Mouse (Mus musculus): ENCODE data around the gene Vdr. TPM values are rescaled to one million over a fixed set of nuclear protein-coding genes. Genes with fewer than 3 reads are reported as not detected.

Gene Vdr
- 1.1 and 1.5 TPM in 2 replicates for polyA plus RNA-seq (2015; fragmentation: Nextera tagmentation; extraction: Ambion mirVana)

- H3K9me3 ChIP-seq (replicated peaks; ENCODE audit: control insufficient read depth, low read length) = no peaks in the 10 kb centered on the region
- WGBS = 96% methylated on average over 2 of the region's 2 CpGs
- peaks cover 31% of the 10 kb centered on the region for H3K27me3 ChIP-seq (ENCODE audit: control insufficient read depth, insufficient read depth, low read length)
- no peak within 1 kb of the TSS for H3K27ac ChIP-seq (ENCODE audit: low read length)
- no peak within 1 kb of the TSS for H3K4me2 ChIP-seq (ENCODE audit: low read depth, low read length)
- H3K4me3 ChIP-seq (ENCODE audit: low read length) = no peak within 1 kb of the TSS
- no peak within 1 kb of the TSS for H3K9ac ChIP-seq (ENCODE audit: low read length)
- ATAC-seq (replicated peaks; ENCODE audit: extremely low read depth, insufficient read depth, low FRiP score) = no peak
- no peaks in the 10 kb centered on the region for H3K36me3 ChIP-seq (ENCODE audit: control insufficient read depth, insufficient read depth)
- H3K4me1 ChIP-seq (ENCODE audit: control insufficient read depth, insufficient read depth, low read length) = peaks cover 26% of the 10 kb centered on the region
Measured at GRCm38 (mm10) chr15:97910530-97910929, at the start of gene Vdr. Vdr (minus strand) TSS chr15:97910630.

GRCm38 (mm10) chr15:97956416-97956815, 46.0 kb upstream of the Vdr start:
- H3K36me3 ChIP-seq (ENCODE audit: control insufficient read depth, insufficient read depth) = no peaks in the 10 kb centered on the region
- H3K4me1 ChIP-seq (ENCODE audit: control insufficient read depth, insufficient read depth, low read length) = no peaks in the 10 kb centered on the region
- no peak overlapping the region for H3K4me2 ChIP-seq (ENCODE audit: low read depth, low read length)
- no peak for ATAC-seq (replicated peaks; ENCODE audit: extremely low read depth, insufficient read depth, low FRiP score)
- H3K4me3 ChIP-seq (ENCODE audit: low read length) = no peak overlapping the region
- no peak overlapping the region for H3K27ac ChIP-seq (ENCODE audit: low read length)
- H3K9me3 ChIP-seq (replicated peaks; ENCODE audit: control insufficient read depth, low read length) = no peaks in the 10 kb centered on the region
- 65% methylated on average over 11 of the region's 11 CpGs for WGBS
- H3K27me3 ChIP-seq (ENCODE audit: control insufficient read depth, insufficient read depth, low read length) = peaks cover 20% of the 10 kb centered on the region
- no peak overlapping the region for H3K9ac ChIP-seq (ENCODE audit: low read length)

- Histone ChIP-seq H3K27ac (ENCODE audit: low read length) (no peak overlapping the region), H3K27me3 (ENCODE audit: control insufficient read depth, insufficient read depth, low read length) (peaks cover 20% of the 10 kb centered on the region), H3K4me2 (ENCODE audit: low read depth, low read length) (no peak overlapping the region), H3K9me3 (replicated peaks; ENCODE audit: control insufficient read depth, low read length) (no peaks in the 10 kb centered on the region), H3K36me3 (ENCODE audit: control insufficient read depth, insufficient read depth) (no peaks in the 10 kb centered on the region), H3K4me1 (ENCODE audit: control insufficient read depth, insufficient read depth, low read length) (no peaks in the 10 kb centered on the region), H3K9ac (ENCODE audit: low read length) (no peak overlapping the region), H3K4me3 (ENCODE audit: low read length) (no peak overlapping the region)
- no peak for ATAC-seq (replicated peaks; ENCODE audit: extremely low read depth, insufficient read depth, low FRiP score)
- 27% methylated on average over 4 of the region's 4 CpGs for WGBS
Measured at GRCm38 (mm10) chr15:97955742-97956141, 45.3 kb upstream of the Vdr start.

GRCm38 (mm10) chr15:97955286-97955685, 44.9 kb upstream of the Vdr start:
- H3K36me3 ChIP-seq (ENCODE audit: control insufficient read depth, insufficient read depth) = no peaks in the 10 kb centered on the region
- no peak overlapping the region for H3K27ac ChIP-seq (ENCODE audit: low read length)
- no peaks in the 10 kb centered on the region for H3K9me3 ChIP-seq (replicated peaks; ENCODE audit: control insufficient read depth, low read length)
- no peak for ATAC-seq (replicated peaks; ENCODE audit: extremely low read depth, insufficient read depth, low FRiP score)
- 50% methylated on average over 1 of the region's 1 CpGs for WGBS
- no peak overlapping the region for H3K4me2 ChIP-seq (ENCODE audit: low read depth, low read length)
- H3K4me1 ChIP-seq (ENCODE audit: control insufficient read depth, insufficient read depth, low read length) = no peaks in the 10 kb centered on the region
- peaks cover 20% of the 10 kb centered on the region for H3K27me3 ChIP-seq (ENCODE audit: control insufficient read depth, insufficient read depth, low read length)
- H3K4me3 ChIP-seq (ENCODE audit: low read length) = no peak overlapping the region
- H3K9ac ChIP-seq (ENCODE audit: low read length) = no peak overlapping the region

- no peak for ATAC-seq (replicated peaks; ENCODE audit: extremely low read depth, insufficient read depth, low FRiP score)
- Histone ChIP-seq H3K9ac (ENCODE audit: low read length) (no peak overlapping the region), H3K4me3 (ENCODE audit: low read length) (no peak overlapping the region), H3K4me2 (ENCODE audit: low read depth, low read length) (no peak overlapping the region), H3K9me3 (replicated peaks; ENCODE audit: control insufficient read depth, low read length) (no peaks in the 10 kb centered on the region), H3K27me3 (ENCODE audit: control insufficient read depth, insufficient read depth, low read length) (peaks cover 20% of the 10 kb centered on the region), H3K27ac (ENCODE audit: low read length) (no peak overlapping the region), H3K36me3 (ENCODE audit: control insufficient read depth, insufficient read depth) (no peaks in the 10 kb centered on the region), H3K4me1 (ENCODE audit: control insufficient read depth, insufficient read depth, low read length) (no peaks in the 10 kb centered on the region)
- WGBS = 76% methylated on average over 8 of the region's 8 CpGs
Measured at GRCm38 (mm10) chr15:97954671-97955070, 44.2 kb upstream of the Vdr start.

GRCm38 (mm10) chr15:97952889-97953189, 42.4 kb upstream of the Vdr start:
- Histone ChIP-seq H3K9ac (ENCODE audit: low read length) (no peak overlapping the region), H3K27me3 (ENCODE audit: control insufficient read depth, insufficient read depth, low read length) (peaks cover 23% of the 10 kb centered on the region), H3K36me3 (ENCODE audit: control insufficient read depth, insufficient read depth) (no peaks in the 10 kb centered on the region), H3K4me3 (ENCODE audit: low read length) (no peak overlapping the region), H3K4me1 (ENCODE audit: control insufficient read depth, insufficient read depth, low read length) (no peaks in the 10 kb centered on the region), H3K9me3 (replicated peaks; ENCODE audit: control insufficient read depth, low read length) (no peaks in the 10 kb centered on the region), H3K4me2 (ENCODE audit: low read depth, low read length) (no peak overlapping the region), H3K27ac (ENCODE audit: low read length) (no peak overlapping the region)
- no peak for ATAC-seq (replicated peaks; ENCODE audit: extremely low read depth, insufficient read depth, low FRiP score)
- 66% methylated on average over 4 of the region's 4 CpGs for WGBS

GRCm38 (mm10) chr15:97952137-97952888, 41.9 kb upstream of the Vdr start:
- H3K9me3 ChIP-seq (replicated peaks; ENCODE audit: control insufficient read depth, low read length) = no peaks in the 10 kb centered on the region
- ATAC-seq (replicated peaks; ENCODE audit: extremely low read depth, insufficient read depth, low FRiP score) = no peak
- H3K9ac ChIP-seq (ENCODE audit: low read length) = no peak overlapping the region
- H3K4me2 ChIP-seq (ENCODE audit: low read depth, low read length) = no peak overlapping the region
- WGBS = 15% methylated on average over 16 of the region's 16 CpGs
- no peak overlapping the region for H3K27ac ChIP-seq (ENCODE audit: low read length)
- peaks cover 23% of the 10 kb centered on the region for H3K27me3 ChIP-seq (ENCODE audit: control insufficient read depth, insufficient read depth, low read length)
- H3K4me1 ChIP-seq (ENCODE audit: control insufficient read depth, insufficient read depth, low read length) = no peaks in the 10 kb centered on the region
- no peak overlapping the region for H3K4me3 ChIP-seq (ENCODE audit: low read length)
- H3K36me3 ChIP-seq (ENCODE audit: control insufficient read depth, insufficient read depth) = no peaks in the 10 kb centered on the region

GRCm38 (mm10) chr15:97950240-97950639, 39.8 kb upstream of the Vdr start:
- H3K36me3 ChIP-seq (ENCODE audit: control insufficient read depth, insufficient read depth) = no peaks in the 10 kb centered on the region
- H3K27ac ChIP-seq (ENCODE audit: low read length) = no peak overlapping the region
- no peak overlapping the region for H3K4me2 ChIP-seq (ENCODE audit: low read depth, low read length)
- H3K9me3 ChIP-seq (replicated peaks; ENCODE audit: control insufficient read depth, low read length) = no peaks in the 10 kb centered on the region
- H3K4me3 ChIP-seq (ENCODE audit: low read length) = no peak overlapping the region
- ATAC-seq (replicated peaks; ENCODE audit: extremely low read depth, insufficient read depth, low FRiP score) = no peak
- WGBS = 63% methylated on average over 7 of the region's 7 CpGs
- H3K4me1 ChIP-seq (ENCODE audit: control insufficient read depth, insufficient read depth, low read length) = no peaks in the 10 kb centered on the region
- H3K27me3 ChIP-seq (ENCODE audit: control insufficient read depth, insufficient read depth, low read length) = peaks cover 23% of the 10 kb centered on the region
- no peak overlapping the region for H3K9ac ChIP-seq (ENCODE audit: low read length)

GRCm38 (mm10) chr15:97949706-97950105, 39.3 kb upstream of the Vdr start:
- ATAC-seq (replicated peaks; ENCODE audit: extremely low read depth, insufficient read depth, low FRiP score) = no peak
- peaks cover 19% of the 10 kb centered on the region for H3K27me3 ChIP-seq (ENCODE audit: control insufficient read depth, insufficient read depth, low read length)
- 69% methylated on average over 3 of the region's 3 CpGs for WGBS
- no peak overlapping the region for H3K4me3 ChIP-seq (ENCODE audit: low read length)
- H3K4me1 ChIP-seq (ENCODE audit: control insufficient read depth, insufficient read depth, low read length) = no peaks in the 10 kb centered on the region
- H3K27ac ChIP-seq (ENCODE audit: low read length) = no peak overlapping the region
- no peaks in the 10 kb centered on the region for H3K36me3 ChIP-seq (ENCODE audit: control insufficient read depth, insufficient read depth)
- no peaks in the 10 kb centered on the region for H3K9me3 ChIP-seq (replicated peaks; ENCODE audit: control insufficient read depth, low read length)
- H3K9ac ChIP-seq (ENCODE audit: low read length) = no peak overlapping the region
- no peak overlapping the region for H3K4me2 ChIP-seq (ENCODE audit: low read depth, low read length)
